ENCODE assay signal across 8 mouse cellular contexts in the genomic region with DNA sequence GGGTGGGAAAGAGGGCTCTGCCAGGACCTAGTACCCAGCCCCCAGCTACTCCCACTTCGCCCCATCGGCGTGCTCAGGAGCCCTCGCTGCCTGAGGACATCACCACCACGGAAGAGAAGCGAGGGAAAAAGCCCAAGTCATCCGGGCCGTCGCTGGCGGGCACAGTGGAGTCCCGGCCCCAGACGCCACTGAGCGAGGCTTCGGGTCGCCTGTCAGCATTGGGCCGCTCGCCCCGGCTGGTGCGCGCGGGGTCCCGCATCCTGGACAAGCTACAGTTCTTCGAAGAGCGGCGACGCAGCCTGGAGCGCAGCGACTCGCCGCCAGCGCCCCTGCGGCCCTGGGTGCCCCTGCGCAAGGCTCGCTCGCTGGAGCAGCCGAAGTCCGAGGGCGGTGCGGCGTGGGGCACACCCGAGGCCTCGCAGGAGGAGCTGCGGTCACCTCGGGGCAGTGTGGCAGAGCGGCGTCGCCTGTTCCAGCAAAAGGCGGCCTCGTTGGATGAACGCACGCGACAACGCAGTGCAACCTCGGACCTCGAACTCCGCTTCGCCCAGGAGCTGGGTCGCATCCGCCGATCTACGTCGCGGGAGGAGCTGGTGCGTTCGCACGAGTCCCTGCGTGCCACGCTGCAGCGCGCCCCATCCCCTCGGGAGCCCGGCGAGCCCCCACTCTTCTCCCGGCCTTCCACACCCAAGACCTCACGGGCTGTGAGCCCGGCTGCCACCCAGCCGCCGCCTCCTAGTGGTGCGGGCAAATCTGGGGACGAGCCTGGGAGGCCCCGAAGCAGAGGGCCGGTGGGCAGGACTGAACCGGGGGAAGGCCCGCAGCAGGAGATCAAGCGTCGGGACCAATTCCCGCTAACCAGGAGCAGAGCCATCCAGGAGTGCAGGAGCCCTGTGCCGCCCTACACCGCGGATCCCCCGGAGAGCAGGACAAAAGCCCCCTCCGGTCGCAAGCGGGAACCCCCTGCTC. TPM values are rescaled to one million over a fixed set of nuclear protein-coding genes. Genes with fewer than 3 reads are reported as not detected.
DNase-seq lines count a peak whose midpoint lies in the region; ATAC-seq and TF ChIP-seq lines count a peak whose summit lies in the region.

No protein-coding gene starts in this region.

- H3K4me2 ChIP-seq in heart, embryonic 14.5 days (ENCODE audit: low read length): peak overlapping the region; percentile 47
- peak overlapping the region; percentile 47 for H3K4me2 ChIP-seq in hindbrain, embryonic 12.5 days (replicated peaks)
- no peak overlapping the region for H3K4me2 ChIP-seq in myocyte (ENCODE audit: low read depth)

- intact Hi-C loops in heart, postnatal 10 days (cut with DNase I): no loop called here

- H3K9me3 ChIP-seq in heart, embryonic 14.5 days (ENCODE audit: control insufficient read depth, low read length): no peaks in the 10 kb centered on the region
- H3K9me3 ChIP-seq in hindbrain, embryonic 12.5 days (replicated peaks): no peaks in the 10 kb centered on the region

- peaks cover 43 to 74% of the 10 kb centered on the region in 2 experiments for H3K4me1 ChIP-seq in heart, embryonic 14.5 days (ENCODE audit: control insufficient read depth in 2 of 2, insufficient read depth in 2 of 2, low read length in 2 of 2)
- H3K4me1 ChIP-seq in cortical plate, adult 2 months (ENCODE audit: control insufficient read depth, insufficient read depth, low read length): peaks cover 8% of the 10 kb centered on the region; the same call in 1 of the 2 replicates
- H3K4me1 ChIP-seq in hindbrain, embryonic 12.5 days: peaks cover 51% of the 10 kb centered on the region

- no peak for TF ChIP-seq POLR2A in cortical plate, adult 2 months (IDR thresholded peaks at IDR 0.05; ENCODE audit: extremely low read depth, insufficient read depth, low read length)
- TF ChIP-seq POLR2A in myocyte (IDR thresholded peaks at IDR 0.05; ENCODE audit: insufficient read length, low read depth): peak; percentile 5

- ATAC-seq in heart, embryonic 14.5 days (ENCODE audit: insufficient number of reproducible peaks, insufficient read depth, low FRiP score, low read depth): 0 out of 2 replicates have a peak, but pooled peaks have one; percentile 1
- ATAC-seq in hindbrain, embryonic 12.5 days (ENCODE audit: low FRiP score): no peak

- no peak overlapping the region for H3ac ChIP-seq in myocyte (ENCODE audit: control insufficient read depth, insufficient read length)

- H3K79me2 ChIP-seq in myocyte (ENCODE audit: control insufficient read depth, insufficient read depth): peaks cover 4% of the 10 kb centered on the region

- peak overlapping the region in 1 of 2 experiments; percentile 12; a peak in 2 of 4 replicates for H3K4me3 ChIP-seq in heart, embryonic 14.5 days (ENCODE audit: control insufficient read depth in 1 of 2, insufficient read depth in 1 of 2, low read depth in 1 of 2, low read length in 2 of 2)
- peak overlapping the region; percentile 30; the same call in 1 of the 2 replicates for H3K4me3 ChIP-seq in cortical plate, adult 2 months (ENCODE audit: insufficient read depth, low read length)
- peak overlapping the region; percentile 28 for H3K4me3 ChIP-seq in hindbrain, embryonic 12.5 days
- no peak overlapping the region for H3K4me3 ChIP-seq in myocyte

- H3K27me3 ChIP-seq in heart, embryonic 14.5 days (ENCODE audit: control insufficient read depth, insufficient read depth, low read length): peaks cover 22% of the 10 kb centered on the region
- H3K27me3 ChIP-seq in hindbrain, embryonic 12.5 days: peaks cover 63% of the 10 kb centered on the region
- H3K27me3 ChIP-seq in myocyte (ENCODE audit: control insufficient read depth, insufficient read depth, insufficient read length): no peaks in the 10 kb centered on the region

- peaks cover 52% of the 10 kb centered on the region for H3K36me3 ChIP-seq in heart, embryonic 14.5 days (ENCODE audit: control insufficient read depth, insufficient read depth, low read length)
- H3K36me3 ChIP-seq in hindbrain, embryonic 12.5 days: no peaks in the 10 kb centered on the region
- peaks cover 11% of the 10 kb centered on the region for H3K36me3 ChIP-seq in myocyte (ENCODE audit: control insufficient read depth, insufficient read depth)

- no peak overlapping the region; a peak in 1 of 4 replicates for H3K27ac ChIP-seq in heart, embryonic 14.5 days (replicated peaks in 1 of 2; ENCODE audit: control insufficient read depth in 1 of 2, insufficient read depth in 1 of 2, low read depth in 2 of 2, low read length in 2 of 2)
- peak overlapping the region; percentile 78 for H3K27ac ChIP-seq in cortical plate, adult 2 months (ENCODE audit: insufficient read depth, low read length)
- H3K27ac ChIP-seq in hindbrain, embryonic 12.5 days: no peak overlapping the region

- WGBS in heart, embryonic 14.5 days: 18% methylated on average over 94 of the region's 94 CpGs
- WGBS in hindbrain, embryonic 12.5 days: 4% methylated on average over 94 of the region's 94 CpGs

- H3K9ac ChIP-seq in heart, embryonic 14.5 days (ENCODE audit: low read length): peak overlapping the region; percentile 55
- peak overlapping the region; percentile 51 for H3K9ac ChIP-seq in hindbrain, embryonic 12.5 days

- DNase-seq in heart, postnatal 10 days: no peak
- no peak for DNase-seq in thymus, postnatal 36 days
- no peak for DNase-seq in natural killer cell, adult 2 months (ENCODE audit: low spot score in 2 of 2)
- no peak for DNase-seq in urinary bladder, postnatal 4 days (ENCODE audit: low spot score in 2 of 2)

- TF ChIP-seq CTCF in cortical plate, adult 2 months (IDR thresholded peaks at IDR 0.05; ENCODE audit: extremely low read depth, insufficient read depth, low read length): no peak

TF ChIP-seq in myocyte, 11 proteins besides CTCF, POLR2A, EP300 and RAD21:
- no peak for TF ChIP-seq TCF12 (IDR thresholded peaks at IDR 0.05; ENCODE audit: insufficient read depth, poor library complexity, severe bottlenecking)
- TF ChIP-seq REST (IDR thresholded peaks at IDR 0.05; ENCODE audit: insufficient read depth, insufficient read length): no peak
- TF ChIP-seq MAX (IDR thresholded peaks at IDR 0.05; ENCODE audit: low read depth): no peak
- no peak for TF ChIP-seq USF1 (IDR thresholded peaks at IDR 0.05; ENCODE audit: low read depth)
- no peak for TF ChIP-seq SRF (IDR thresholded peaks at IDR 0.05; ENCODE audit: control insufficient read depth, insufficient read length, low read depth)
- no peak for TF ChIP-seq CEBPB (IDR thresholded peaks at IDR 0.05; ENCODE audit: insufficient read depth, poor library complexity, severe bottlenecking)
- TF ChIP-seq MYOG (IDR thresholded peaks at IDR 0.05; ENCODE audit: control insufficient read depth in 1 of 3, insufficient read depth in 1 of 3, insufficient read length in 2 of 3, low read depth in 2 of 3): no peak
- TF ChIP-seq E2F4 (IDR thresholded peaks at IDR 0.05; ENCODE audit: insufficient read depth): no peak
- TF ChIP-seq POLR2AphosphoS2 (IDR thresholded peaks at IDR 0.05; ENCODE audit: insufficient read length, low read depth): no peak
- no peak for TF ChIP-seq MYOD1 (IDR thresholded peaks at IDR 0.05; ENCODE audit: control insufficient read depth in 1 of 3, insufficient read length in 2 of 3, low read depth in 2 of 3)
- no peak for TF ChIP-seq TCF3 (IDR thresholded peaks at IDR 0.05; ENCODE audit: insufficient read length, low read depth)

RNA-seq across cellular contexts. Expression of a gene that starts 13.1 kb away (rescaled TPM):
- polyA plus RNA-seq in heart, embryonic 14.5 days (2014; fragmentation: Nextera tagmentation; extraction: Ambion mirVana): 52.4 and 53.4 TPM in 2 replicates
- total RNA-seq in heart, postnatal 10 days (2021): 100 to 1,000 TPM; 104 to 112 TPM
- 164 and 170 TPM in 2 replicates for polyA plus RNA-seq in cortical plate, adult 2 months (2012; rRNA removed)
- 19.1 and 19.7 TPM in 2 replicates for polyA plus RNA-seq in hindbrain, embryonic 12.5 days (2016; fragmentation: Nextera tagmentation; extraction: Ambion mirVana)
- polyA plus RNA-seq in myocyte (2012; fragmentation: generic; extraction: Trizol): 42.3 TPM

RNA-seq across cellular contexts. Expression of a gene that starts 28.1 kb away (rescaled TPM):
- polyA plus RNA-seq in heart, embryonic 14.5 days (2014; fragmentation: Nextera tagmentation; extraction: Ambion mirVana): 351 and 377 TPM in 2 replicates
- total RNA-seq in heart, postnatal 10 days (2021): 100 to 1,000 TPM; 909 to 916 TPM
- polyA plus RNA-seq in cortical plate, adult 2 months (2012; rRNA removed): 3.0 and 3.2 TPM in 2 replicates
- polyA plus RNA-seq in hindbrain, embryonic 12.5 days (2016; fragmentation: Nextera tagmentation; extraction: Ambion mirVana): 2.3 and 10.5 TPM in 2 replicates
- 2,193 TPM for polyA plus RNA-seq in myocyte (2012; fragmentation: generic; extraction: Trizol)

RNA-seq across cellular contexts. Expression of a gene that starts 47.5 kb away (rescaled TPM):
- polyA plus RNA-seq in heart, embryonic 14.5 days (2014; fragmentation: Nextera tagmentation; extraction: Ambion mirVana): 53.3 and 71.9 TPM in 2 replicates
- total RNA-seq in heart, postnatal 10 days (2021): 10 to 100 TPM; 39.7 to 40.1 TPM
- 103 and 104 TPM in 2 replicates for polyA plus RNA-seq in cortical plate, adult 2 months (2012; rRNA removed)
- polyA plus RNA-seq in hindbrain, embryonic 12.5 days (2016; fragmentation: Nextera tagmentation; extraction: Ambion mirVana): 73.1 and 74.1 TPM in 2 replicates
- 106 TPM for polyA plus RNA-seq in myocyte (2012; fragmentation: generic; extraction: Trizol)

Comparison
In these comparisons a context has a peak if more than half of its experiments do, and no peak if none do; other contexts are left out.
1. RNA of a gene that starts 28.1 kb away (polyA plus RNA-seq): 2,193 TPM in myocyte (single experiment) and 351 to 377 TPM in heart, embryonic 14.5 days; 3.0 to 3.2 TPM in cortical plate, adult 2 months and 2.3 to 10.5 TPM in hindbrain, embryonic 12.5 days; every median in the first group is over 10 times any median in the second.